Mouse (Mus musculus) spleen, postnatal 0 days (tissue): ENCODE data around the gene Fam92a. TPM values are rescaled to one million over a fixed set of nuclear protein-coding genes. Genes with fewer than 3 reads are reported as not detected.

Experiments used
- polyA plus RNA-seq: library from polyadenylated mRNA; unstranded; fragments of >200 nt; fragmentation: Nextera tagmentation; extraction: Ambion mirVana; gene quantifications from 2 replicates; pipeline ENCODE4 v1.2.1, GENCODE M21; 2015

Gene Fam92a
- 26.6 and 31.7 TPM in 2 replicates for polyA plus RNA-seq

DNA sequence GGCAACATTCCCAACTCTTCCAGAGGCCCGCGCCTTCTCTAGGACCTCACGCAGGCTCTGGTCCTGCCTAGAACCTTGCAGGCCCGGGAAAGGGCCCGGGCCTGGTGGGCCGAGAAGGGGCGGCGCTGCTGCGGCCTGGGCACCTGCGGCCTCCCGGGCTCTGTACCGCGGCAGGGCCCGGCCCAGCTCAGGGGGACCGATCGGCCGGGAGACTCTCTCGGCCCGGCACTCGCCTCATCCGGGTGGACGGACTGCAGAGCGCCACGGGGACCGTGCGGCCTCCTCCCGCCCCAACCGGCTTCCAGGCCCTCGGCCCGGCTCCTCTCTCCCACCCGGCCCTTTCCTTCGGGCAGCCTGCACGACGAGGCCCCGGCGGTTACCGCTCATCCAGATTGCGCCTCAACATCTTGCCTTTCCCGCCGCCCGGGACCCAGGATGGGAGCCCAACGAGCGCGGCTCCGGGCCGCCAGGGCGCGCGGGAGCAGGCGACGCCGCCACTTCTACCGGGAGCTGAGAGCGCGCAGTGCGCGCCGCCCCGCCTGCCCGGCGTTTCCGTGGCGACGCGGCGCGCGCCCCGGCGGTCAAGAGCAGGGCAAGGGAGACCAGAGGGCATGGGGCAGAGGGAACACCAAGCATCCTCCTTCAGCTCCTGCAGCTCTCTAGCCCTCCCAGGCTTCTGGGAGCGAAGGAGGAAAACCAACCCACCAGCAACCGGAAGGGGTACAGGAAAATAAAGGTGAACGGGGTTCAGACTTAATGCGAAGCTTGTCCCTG lies at the start of gene Fam92a:
TSS of gene Fam92a (minus strand) at position 698 of the 774 bp plus-strand sequence.

DNA sequence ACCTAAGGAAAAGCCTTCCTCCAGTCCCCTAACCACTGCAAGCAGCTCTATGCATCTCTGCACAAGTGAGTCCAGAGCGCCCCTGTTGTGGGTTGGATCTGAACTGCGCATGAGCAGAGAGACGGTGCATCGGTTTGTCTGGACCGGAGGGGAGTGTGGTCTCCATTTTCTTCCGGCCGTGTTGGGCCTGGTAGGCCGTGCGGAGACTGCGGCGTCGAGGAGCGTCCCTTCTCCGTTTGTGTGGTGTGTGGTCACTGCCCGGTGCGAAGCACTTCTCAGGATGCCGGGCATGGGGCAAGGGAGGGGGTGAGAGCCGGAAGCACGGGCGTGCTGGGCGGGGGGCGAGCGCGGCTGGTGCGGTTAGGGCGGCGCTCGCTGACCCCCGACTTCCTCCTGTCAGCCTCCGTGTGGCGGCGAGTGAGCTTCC lies 31.7 kb downstream of the Fam92a start, which contains the start of gene Rbm12b1:
TSS of gene Rbm12b1 (plus strand) at position 124 of the 427 bp plus-strand sequence.

Other genes with a start within 250 kb of the Fam92a start
- gene Gm10604, start 190.8 kb downstream of the Fam92a start, polyA plus RNA-seq, result 0.20 and 0.33 TPM in 2 replicates
- 6.5 and 7.9 TPM in 2 replicates for gene Rbm12b2, start 82.6 kb downstream of the Fam92a start, polyA plus RNA-seq
- gene Rbm12b1, start 31.8 kb downstream of the Fam92a start, polyA plus RNA-seq, result 2.2 TPM in 2 replicates